Mouse (Mus musculus): ENCODE data around the gene Tmc2. TPM values are rescaled to one million over a fixed set of nuclear protein-coding genes. Genes with fewer than 3 reads are reported as not detected.
A peak's percentile ranks its signal among the peaks of the same experiment; 100 is the strongest.

Gene Tmc2
- total and polyA plus RNA-seq, 2 experiments from 2014 or later, result not detected

DNA sequence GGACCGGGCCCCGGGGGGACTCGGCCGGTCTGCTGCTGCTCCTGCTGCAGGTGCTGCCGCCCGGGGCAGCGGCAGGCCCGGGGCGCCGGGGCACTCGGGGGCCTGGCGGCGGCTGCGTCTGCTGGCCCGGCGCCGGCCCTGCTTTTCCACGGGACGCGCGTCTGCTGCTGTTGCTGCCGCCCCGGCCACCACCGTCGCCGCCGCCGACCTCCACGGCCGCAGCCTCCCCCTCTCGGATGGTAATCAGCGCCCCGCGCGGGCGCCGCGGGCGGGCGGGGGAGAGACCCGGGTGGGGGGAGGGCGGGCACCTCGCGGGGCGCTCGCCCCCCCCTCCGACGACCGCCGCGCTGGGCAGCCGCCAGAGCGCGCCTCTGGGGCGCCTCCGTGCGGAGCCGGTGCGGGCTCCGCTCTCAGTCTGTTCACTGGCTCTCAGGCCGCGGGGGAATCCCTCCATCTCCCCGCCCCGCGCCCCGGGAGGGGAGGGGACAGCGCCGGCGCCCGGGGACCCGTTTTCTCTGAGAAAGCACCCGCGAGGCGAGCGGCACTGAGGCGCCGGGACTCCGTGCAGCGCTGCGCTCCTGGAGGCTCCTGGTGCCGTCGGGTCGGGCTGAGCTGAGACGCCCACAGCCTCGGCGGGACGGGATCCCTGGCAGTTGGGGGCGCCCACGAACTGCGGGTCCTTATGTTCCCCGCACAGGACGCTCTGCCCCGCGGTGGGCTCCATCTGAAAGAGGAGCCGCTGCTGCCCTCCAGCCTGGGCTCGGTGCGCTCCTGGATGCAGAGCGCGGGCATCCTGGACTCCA lies 100.5 kb downstream of the Tmc2 start:
- peak; percentile 65 for DNase-seq (ENCODE audit: low spot score)
- Histone ChIP-seq H3K4me1 (ENCODE audit: insufficient read depth, low read length) (peaks cover 4% of the 10 kb centered on the region; the same call in 1 of the 2 replicates), H3K9ac (replicated peaks; ENCODE audit: low read length, poor library complexity, severe bottlenecking) (peak overlapping the region; percentile 91), H3K9me3 (ENCODE audit: low read length) (no peaks in the 10 kb centered on the region), H3K27me3 (ENCODE audit: insufficient read depth, low read length) (no peaks in the 10 kb centered on the region), H3K27ac (ENCODE audit: low read depth, low read length) (peak overlapping the region; percentile 69; the same call in 1 of the 2 replicates), H3K4me2 (ENCODE audit: low read depth, low read length, poor library complexity, severe bottlenecking) (peak overlapping the region; percentile 78), H3K36me3 (ENCODE audit: insufficient read depth, low read length) (peaks cover 8% of the 10 kb centered on the region), H3K4me3 (ENCODE audit: low read depth, low read length) (peak overlapping the region; percentile 77)
- WGBS, result under 1% methylated on average over 46 of the region's 99 CpGs
- peak; percentile 71 for ATAC-seq (ENCODE audit: low FRiP score)
- peak; percentile 20; the same call in 1 of the 2 replicates for TF ChIP-seq CTCF (IDR thresholded peaks at IDR 0.05)

DNA sequence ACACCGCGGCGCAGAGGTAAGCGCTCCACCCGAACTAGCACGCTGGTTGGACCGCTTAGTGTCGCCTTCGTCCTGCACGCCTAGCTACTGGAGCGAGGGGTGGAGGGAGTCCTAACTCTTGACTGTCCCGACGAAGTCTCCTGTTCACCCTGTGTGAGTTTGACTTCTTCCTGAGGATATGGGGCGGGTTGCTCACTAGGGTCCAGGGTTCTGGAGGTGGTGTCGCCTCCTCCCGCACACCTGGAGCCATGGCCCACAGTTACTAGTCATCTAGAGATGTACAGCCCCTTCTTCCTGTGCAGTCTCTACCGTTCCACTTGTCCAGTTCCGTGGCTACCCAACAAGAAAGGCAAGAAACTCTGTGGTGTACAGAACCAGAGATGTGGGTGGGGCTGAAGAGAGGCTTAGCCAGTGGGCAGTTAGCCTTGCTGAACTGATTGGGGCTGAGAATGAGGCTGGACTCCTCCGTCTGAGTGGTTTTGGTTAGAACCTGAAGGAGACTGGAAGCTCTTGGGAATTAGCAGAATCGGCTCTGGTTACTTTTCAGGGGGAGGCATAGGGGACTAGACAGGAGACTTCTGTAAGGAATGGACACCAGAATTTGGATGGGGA lies 101.2 kb downstream of the Tmc2 start:
- no peak for ATAC-seq (ENCODE audit: low FRiP score)
- H3K36me3 ChIP-seq (ENCODE audit: insufficient read depth, low read length), result peaks cover 8% of the 10 kb centered on the region
- 3% methylated on average over 20 of the region's 20 CpGs for WGBS
- peak overlapping the region; percentile 78 for H3K4me2 ChIP-seq (ENCODE audit: low read depth, low read length, poor library complexity, severe bottlenecking)
- TF ChIP-seq CTCF (IDR thresholded peaks at IDR 0.05), result no peak
- DNase-seq (ENCODE audit: low spot score), result no peak
- H3K27me3 ChIP-seq (ENCODE audit: insufficient read depth, low read length), result no peaks in the 10 kb centered on the region
- peaks cover 4% of the 10 kb centered on the region; the same call in 1 of the 2 replicates for H3K4me1 ChIP-seq (ENCODE audit: insufficient read depth, low read length)
- H3K27ac ChIP-seq (ENCODE audit: low read depth, low read length), result no peak overlapping the region
- H3K4me3 ChIP-seq (ENCODE audit: low read depth, low read length), result peak overlapping the region; percentile 77
- no peaks in the 10 kb centered on the region for H3K9me3 ChIP-seq (ENCODE audit: low read length)
- peak overlapping the region; percentile 91 for H3K9ac ChIP-seq (replicated peaks; ENCODE audit: low read length, poor library complexity, severe bottlenecking)

DNA sequence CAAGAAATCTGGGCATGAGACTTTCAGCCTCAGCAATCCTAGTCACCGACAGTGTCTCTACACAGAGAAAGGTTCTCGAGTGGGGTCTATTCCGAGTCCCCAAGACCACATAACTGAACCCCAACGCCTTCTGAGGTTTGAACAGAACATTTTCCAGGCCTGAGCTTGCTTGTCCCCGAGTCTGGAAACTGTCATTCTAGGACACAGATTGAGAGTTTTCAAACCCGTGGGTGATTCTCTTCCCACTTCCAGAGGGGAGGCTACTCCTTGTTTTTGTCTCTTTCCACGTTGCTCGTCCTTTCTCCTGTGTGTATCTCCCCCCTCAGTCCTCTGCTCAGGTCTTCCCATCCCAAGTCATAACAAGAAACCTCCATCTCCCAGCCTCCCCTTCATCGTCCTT lies 102.6 kb downstream of the Tmc2 start:
- Histone ChIP-seq H3K9ac (replicated peaks; ENCODE audit: low read length, poor library complexity, severe bottlenecking) (no peak overlapping the region), H3K9me3 (ENCODE audit: low read length) (no peaks in the 10 kb centered on the region), H3K4me3 (ENCODE audit: low read depth, low read length) (no peak overlapping the region), H3K4me1 (ENCODE audit: insufficient read depth, low read length) (peaks cover 4% of the 10 kb centered on the region; the same call in 1 of the 2 replicates), H3K36me3 (ENCODE audit: insufficient read depth, low read length) (peaks cover 8% of the 10 kb centered on the region), H3K27me3 (ENCODE audit: insufficient read depth, low read length) (no peaks in the 10 kb centered on the region), H3K27ac (ENCODE audit: low read depth, low read length) (no peak overlapping the region), H3K4me2 (ENCODE audit: low read depth, low read length, poor library complexity, severe bottlenecking) (no peak overlapping the region)
- no peak for DNase-seq (ENCODE audit: low spot score)
- no peak for TF ChIP-seq CTCF (IDR thresholded peaks at IDR 0.05)
- no peak for ATAC-seq (ENCODE audit: low FRiP score)
- 83% methylated on average over 9 of the region's 9 CpGs for WGBS

DNA sequence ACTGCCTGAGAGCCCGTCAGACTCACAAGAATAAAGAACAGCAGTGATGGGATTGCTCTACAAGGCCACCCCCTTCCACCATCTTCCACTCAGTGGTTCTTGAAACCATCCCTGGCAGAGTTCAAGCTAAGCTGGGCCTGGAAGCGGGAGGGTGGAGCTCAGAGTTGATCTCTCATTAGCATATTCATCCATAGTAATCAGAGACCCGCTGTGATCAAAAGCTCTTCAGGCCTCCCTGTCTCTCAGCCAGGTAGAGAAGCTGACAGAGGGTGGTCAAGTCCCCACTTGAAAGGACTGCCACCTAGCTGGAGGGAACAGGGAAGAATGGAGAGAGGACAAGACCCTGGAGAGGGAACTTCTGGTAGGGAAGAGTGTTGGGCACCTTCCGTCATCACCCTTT lies 108.0 kb downstream of the Tmc2 start:
- Histone ChIP-seq H3K27me3 (ENCODE audit: insufficient read depth, low read length) (no peaks in the 10 kb centered on the region), H3K9me3 (ENCODE audit: low read length) (no peaks in the 10 kb centered on the region), H3K4me2 (ENCODE audit: low read depth, low read length, poor library complexity, severe bottlenecking) (no peak overlapping the region), H3K27ac (ENCODE audit: low read depth, low read length) (no peak overlapping the region), H3K4me1 (ENCODE audit: insufficient read depth, low read length) (no peaks in the 10 kb centered on the region), H3K36me3 (ENCODE audit: insufficient read depth, low read length) (peaks cover 33% of the 10 kb centered on the region), H3K4me3 (ENCODE audit: low read depth, low read length) (no peak overlapping the region), H3K9ac (replicated peaks; ENCODE audit: low read length, poor library complexity, severe bottlenecking) (no peak overlapping the region)
- DNase-seq (ENCODE audit: low spot score) (no peak), ATAC-seq (ENCODE audit: low FRiP score) (no peak)
- 32% methylated on average over 4 of the region's 4 CpGs for WGBS
- TF ChIP-seq CTCF (IDR thresholded peaks at IDR 0.05), result no peak

Other genes with a start within 250 kb of the Tmc2 start
- 0.05 and 0.11 TPM in 2 replicates for gene Tgm3, start 182.8 kb upstream of the Tmc2 start, total RNA-seq (2014; rRNA removed)
- gene Tgm3, start 182.8 kb upstream of the Tmc2 start, polyA plus RNA-seq (2015; fragmentation: Nextera tagmentation; extraction: Ambion mirVana), result 0.06 and 0.07 TPM in 2 replicates
- 0.27 and 0.28 TPM in 2 replicates for gene Tgm6, start 82.8 kb upstream of the Tmc2 start, total RNA-seq (2014; rRNA removed)
- gene Tgm6, start 82.8 kb upstream of the Tmc2 start, polyA plus RNA-seq (2015; fragmentation: Nextera tagmentation; extraction: Ambion mirVana), result 0.31 and 0.36 TPM in 2 replicates
- gene Snrpb, start 15.8 kb upstream of the Tmc2 start, total RNA-seq (2014; rRNA removed), result 227 and 250 TPM in 2 replicates
- 269 and 274 TPM in 2 replicates for gene Snrpb, start 15.8 kb upstream of the Tmc2 start, polyA plus RNA-seq (2015; fragmentation: Nextera tagmentation; extraction: Ambion mirVana)
- 104 and 139 TPM in 2 replicates for gene Nop56, start 79.2 kb downstream of the Tmc2 start, total RNA-seq (2014; rRNA removed)
- gene Nop56, start 79.2 kb downstream of the Tmc2 start, polyA plus RNA-seq (2015; fragmentation: Nextera tagmentation; extraction: Ambion mirVana), result 259 and 302 TPM in 2 replicates
- 141 and 149 TPM in 2 replicates for gene Idh3b, start 89.4 kb downstream of the Tmc2 start, total RNA-seq (2014; rRNA removed)
- 176 and 194 TPM in 2 replicates for gene Idh3b, start 89.4 kb downstream of the Tmc2 start, polyA plus RNA-seq (2015; fragmentation: Nextera tagmentation; extraction: Ambion mirVana)
- gene Ebf4, start 100.0 kb downstream of the Tmc2 start, total RNA-seq (2014; rRNA removed), result 17.2 and 22.5 TPM in 2 replicates
- 6.3 and 6.7 TPM in 2 replicates for gene Ebf4, start 100.0 kb downstream of the Tmc2 start, polyA plus RNA-seq (2015; fragmentation: Nextera tagmentation; extraction: Ambion mirVana)
- gene Cpxm1, start 202.4 kb downstream of the Tmc2 start, total RNA-seq (2014; rRNA removed), result 25.4 and 26.2 TPM in 2 replicates
- 32.4 and 35.3 TPM in 2 replicates for gene Cpxm1, start 202.4 kb downstream of the Tmc2 start, polyA plus RNA-seq (2015; fragmentation: Nextera tagmentation; extraction: Ambion mirVana)
- gene Gm28372, start 210.0 kb downstream of the Tmc2 start, total RNA-seq (2014; rRNA removed), result not detected in 2 replicates
- gene Gm28372, start 210.0 kb downstream of the Tmc2 start, polyA plus RNA-seq (2015; fragmentation: Nextera tagmentation; extraction: Ambion mirVana), result 0.15 TPM in 1 of 2 replicates, not detected in the other
- not detected in 2 replicates for gene 1700020A23Rik, start 210.1 kb downstream of the Tmc2 start, total RNA-seq (2014; rRNA removed)
- 0.93 TPM in 1 of 2 replicates, not detected in the other for gene 1700020A23Rik, start 210.1 kb downstream of the Tmc2 start, polyA plus RNA-seq (2015; fragmentation: Nextera tagmentation; extraction: Ambion mirVana)
- not detected in 2 replicates for gene Tmem239, start 211.3 kb downstream of the Tmc2 start, total RNA-seq (2014; rRNA removed)
- gene Tmem239, start 211.3 kb downstream of the Tmc2 start, polyA plus RNA-seq (2015; fragmentation: Nextera tagmentation; extraction: Ambion mirVana), result 0.12 TPM in 1 of 2 replicates, not detected in the other
- gene Vps16, start 229.1 kb downstream of the Tmc2 start, total RNA-seq (2014; rRNA removed), result 81.2 and 83.6 TPM in 2 replicates
- 86.6 and 89.9 TPM in 2 replicates for gene Vps16, start 229.1 kb downstream of the Tmc2 start, polyA plus RNA-seq (2015; fragmentation: Nextera tagmentation; extraction: Ambion mirVana)
- gene Pced1a, start 229.5 kb downstream of the Tmc2 start, total RNA-seq (2014; rRNA removed), result 27.5 and 28.8 TPM in 2 replicates
- 12.0 and 12.3 TPM in 2 replicates for gene Pced1a, start 229.5 kb downstream of the Tmc2 start, polyA plus RNA-seq (2015; fragmentation: Nextera tagmentation; extraction: Ambion mirVana)

Measured in midbrain, postnatal 0 days (tissue).